Mouse (Mus musculus) olfactory bulb, adult 2 months (tissue): ENCODE measurements at regions not wholly inside any gene's neighbourhood (a gene's known extent, or its start where the extent isn't known, plus 50 kb on each side); places are given as distances from the start of the nearest gene placed in this dataset.

ENCODE experiments used
- CTCF ChIP-seq: fragments of 200-500 bp; IDR thresholded peaks from 2 replicates; pipeline ENCODE4 v1.5.1; 2012; ENCODE audit warnings: low read depth, mild to moderate bottlenecking, low read length, moderate library complexity; ENCODE audit not compliant: insufficient read depth
- POLR2A ChIP-seq: fragments of 200-500 bp; IDR thresholded peaks from 2 replicates; pipeline ENCODE4 v1.6.1; 2012; ENCODE audit warnings: mild to moderate bottlenecking, low read depth, low read length, moderate library complexity; ENCODE audit not compliant: insufficient read depth

- TF ChIP-seq CTCF (no peak), POLR2A (no peak)
These were observed 89.4 kb downstream of the Olfr721-ps1 start for GRCm38 (mm10) chr14:14490501-14490900.
